Mouse (Mus musculus): Measurements from ENCODE around the gene Vezt. TPM values are rescaled to one million over a fixed set of nuclear protein-coding genes. Genes with fewer than 3 reads are reported as not detected.

Gene Vezt
- total RNA-seq, 4 experiments from 2014 or later = 58.6 to 84.9 (median 69.7) TPM

DNA sequence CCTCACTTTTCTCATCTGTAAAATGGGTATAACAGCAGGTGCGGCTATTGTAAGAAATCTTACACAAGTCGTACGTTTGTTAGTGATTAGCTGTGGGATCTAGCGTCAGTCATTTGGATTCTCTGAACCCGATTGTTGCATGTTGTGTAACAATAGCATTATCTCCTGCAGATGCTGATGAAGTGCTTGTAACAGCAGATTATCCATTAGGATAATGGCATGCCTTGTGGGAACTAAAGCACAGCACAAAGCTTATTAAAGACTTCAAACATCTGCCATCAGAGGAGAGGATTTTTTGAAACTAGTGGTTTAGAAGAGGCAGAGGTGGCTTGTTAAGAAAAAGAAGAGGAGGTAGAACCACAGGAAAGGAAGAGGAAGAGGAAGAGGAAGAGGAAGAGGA, 122.1 kb downstream of the Vezt start:
- no peak for DNase-seq (ENCODE audit: low spot score in 2 of 2)

DNA sequence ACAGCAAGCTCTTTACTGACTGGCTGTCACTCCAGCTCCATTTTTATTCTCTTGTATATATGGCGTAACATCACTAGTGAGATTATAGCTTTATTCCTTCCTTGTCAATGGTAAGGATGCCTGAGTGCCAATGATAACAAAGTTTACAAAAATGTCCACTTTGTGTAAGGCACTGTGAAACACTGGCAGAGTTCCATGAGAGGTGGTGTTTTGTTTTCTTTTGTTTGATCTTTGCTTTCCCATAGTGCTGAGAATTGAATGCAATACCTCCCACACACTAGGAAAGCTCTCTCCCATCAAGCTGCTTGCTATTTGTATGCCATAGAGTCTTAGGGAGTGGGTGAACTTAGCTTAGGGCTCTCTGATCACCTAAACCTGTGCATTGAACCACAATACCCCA, 122.7 kb downstream of the Vezt start:
- no peak for DNase-seq (ENCODE audit: low spot score in 2 of 2)

GRCm38 (mm10) chr10:93912136-93912855, 123.3 kb downstream of the Vezt start:
- no peak for DNase-seq (ENCODE audit: low spot score in 2 of 2)

GRCm38 (mm10) chr10:93911326-93911725, 124.3 kb downstream of the Vezt start:
- no peak for DNase-seq (ENCODE audit: low spot score in 2 of 2)

- no peak for DNase-seq (ENCODE audit: low spot score in 2 of 2)
Observed at GRCm38 (mm10) chr10:93909811-93910446, 125.7 kb downstream of the Vezt start.

DNA sequence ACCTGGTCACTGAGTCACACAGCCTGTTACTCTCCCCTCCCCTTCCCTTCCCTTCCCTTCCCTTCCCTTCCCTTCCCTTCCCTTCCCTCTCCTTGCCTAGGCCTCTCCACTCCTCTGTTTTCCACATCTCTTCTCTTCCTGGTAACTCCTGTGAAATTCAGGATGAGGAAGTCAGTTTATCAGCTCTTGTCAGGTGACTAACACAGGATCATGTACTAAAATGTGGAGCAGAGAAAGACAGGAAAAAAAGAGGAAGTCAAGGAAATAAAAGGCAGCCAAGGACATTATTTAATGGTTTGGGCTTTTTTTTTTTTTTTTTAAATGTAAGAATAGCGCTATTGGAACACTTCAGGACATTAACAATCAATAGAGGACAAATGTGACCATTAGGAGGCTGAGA, 126.6 kb downstream of the Vezt start:
- no peak for DNase-seq (ENCODE audit: low spot score in 2 of 2)

GRCm38 (mm10) chr10:93908540-93908939, 127.1 kb downstream of the Vezt start:
- no peak for DNase-seq (ENCODE audit: low spot score in 2 of 2)

DNA sequence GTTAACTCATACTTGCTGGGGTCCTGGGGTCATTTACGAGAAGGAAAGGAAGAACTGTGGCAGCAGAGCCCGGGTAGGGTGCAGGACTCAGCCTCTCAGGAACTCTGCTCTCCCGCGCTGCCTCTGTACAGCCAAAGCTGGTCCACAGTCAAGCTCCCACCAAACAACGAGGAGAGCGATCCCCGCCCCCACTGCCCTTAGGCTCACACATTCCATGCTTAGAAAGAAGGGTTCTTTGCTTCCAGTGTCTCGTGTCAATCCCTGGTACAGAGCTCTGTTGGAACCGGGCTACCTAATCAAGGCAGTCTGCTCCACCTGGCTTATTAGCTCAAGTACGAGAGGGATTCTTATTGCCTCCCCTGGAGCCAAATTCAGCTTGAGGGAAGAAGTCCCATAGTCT, 128.2 kb downstream of the Vezt start:
- no peak for DNase-seq (ENCODE audit: low spot score in 2 of 2)

DNA sequence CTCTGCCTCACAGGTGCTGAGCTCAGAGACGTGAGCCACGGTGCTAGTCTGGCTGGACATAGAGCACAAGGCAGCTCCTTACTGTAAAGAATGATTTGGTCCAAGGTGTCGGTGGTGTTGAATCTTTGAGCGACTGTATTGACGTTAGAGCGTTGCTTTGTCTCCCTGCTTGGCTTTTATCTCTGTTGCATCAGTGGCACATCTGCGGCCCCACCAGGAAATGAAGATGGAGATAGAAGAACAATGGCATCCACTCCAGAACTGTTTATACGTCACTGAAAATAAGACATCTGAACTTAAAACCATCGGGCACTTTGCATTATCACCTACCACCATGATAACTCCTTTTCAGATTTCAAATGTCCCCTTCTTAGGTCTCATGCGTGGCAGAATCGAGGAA, 135.7 kb downstream of the Vezt start:
- no peak for DNase-seq (ENCODE audit: low spot score in 2 of 2)

- no peak for DNase-seq (ENCODE audit: low spot score in 2 of 2)
Observed at GRCm38 (mm10) chr10:93899303-93899702, 136.3 kb downstream of the Vezt start.

- DNase-seq (ENCODE audit: low spot score in 2 of 2) = no peak
Observed at GRCm38 (mm10) chr10:93897043-93897646, 138.5 kb downstream of the Vezt start, which contains the start of gene Metap2. Metap2 (minus strand) TSS chr10:93897093.

- no peak for DNase-seq (ENCODE audit: low spot score in 2 of 2)
Observed at GRCm38 (mm10) chr10:93892551-93892950, 143.1 kb downstream of the Vezt start.

GRCm38 (mm10) chr10:93891031-93891430, 144.6 kb downstream of the Vezt start:
- DNase-seq (ENCODE audit: low spot score in 2 of 2) = no peak

DNA sequence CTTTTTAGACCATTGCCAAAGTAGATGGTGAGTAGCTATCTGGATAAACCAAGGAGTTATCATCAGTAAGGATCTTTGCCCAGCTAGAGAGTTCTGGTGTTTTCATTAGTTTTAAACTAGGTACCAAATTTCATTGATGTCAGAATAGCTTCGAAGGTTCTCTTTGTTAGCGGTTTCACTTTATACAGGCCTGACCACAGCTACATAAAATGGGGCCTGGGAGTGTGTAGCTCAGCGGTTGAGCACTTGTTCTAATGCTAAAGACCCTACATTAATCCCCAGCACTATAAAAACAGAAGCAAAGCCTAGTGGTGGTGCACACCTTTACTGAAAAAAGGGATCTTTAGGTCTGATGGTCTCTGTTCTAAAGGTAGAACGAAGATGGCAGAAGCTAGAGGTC, 145.1 kb downstream of the Vezt start:
- DNase-seq (ENCODE audit: low spot score in 2 of 2) = no peak

DNA sequence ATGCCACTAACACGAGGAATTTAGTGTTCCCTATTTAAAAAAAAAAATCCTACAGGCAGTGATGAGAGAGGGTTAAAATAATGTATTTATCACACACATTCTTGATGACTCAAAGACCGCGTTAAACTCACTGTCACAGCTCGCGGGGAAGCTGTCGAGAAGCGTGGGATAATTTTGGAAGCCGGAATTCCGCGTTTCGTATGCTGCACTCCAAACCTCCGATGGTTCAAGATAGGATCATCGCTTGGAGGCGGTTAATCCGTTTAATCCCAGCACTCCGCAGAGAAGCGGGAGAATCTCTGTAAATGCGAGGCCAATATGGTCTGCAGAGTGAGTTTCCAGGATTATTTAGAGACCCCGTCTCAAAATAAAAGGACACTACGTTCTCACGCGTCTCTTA, 145.6 kb downstream of the Vezt start:
- peak in 1 of 2 experiments; percentile 54 for DNase-seq (ENCODE audit: low spot score in 2 of 2)

GRCm38 (mm10) chr10:93889579-93889950, 146.1 kb downstream of the Vezt start:
- peak; percentile 70 to 85 for DNase-seq (ENCODE audit: low spot score in 2 of 2)

Small RNA genes within 50 kb of the gene (microRNA-seq; reads per million reads assigned to microRNA genes)
- gene Mir331 = 124 to 159 reads per million in 2 experiments

Other genes with a start within 250 kb of the Vezt start
- gene Usp44, start 204.3 kb downstream of the Vezt start, total RNA-seq (2022) = not detected
- 100 to 1,000 TPM; 105 to 123 (median 120) TPM for gene Metap2, start 138.7 kb downstream of the Vezt start, total RNA-seq (2022)
- gene Fgd6, start 184 bp upstream of the Vezt start, total RNA-seq (2022) = 10 to 100 TPM in 2 of 4 experiments, 1 to 10 TPM in 2; 7.7 to 12.2 (median 10.2) TPM
- 10 to 100 TPM in 1 of 4 experiments, 1 to 10 TPM in 3; 8.1 to 11.5 (median 8.6) TPM for gene Nr2c1, start 112.2 kb upstream of the Vezt start, total RNA-seq (2022)
- gene Ndufa12, start 162.9 kb upstream of the Vezt start, total RNA-seq (2022) = 100 to 1,000 TPM; 241 to 257 (median 243) TPM